Mouse (Mus musculus) gastrocnemius, postnatal 14 days (tissue): ENCODE results near the gene Gm42372. TPM values are rescaled to one million over a fixed set of nuclear protein-coding genes. Genes with fewer than 3 reads are reported as not detected.
A peak's percentile ranks its signal among the peaks of the same experiment; 100 is the strongest.

Experiments
- DNase-seq: peaks from one replicate; pipeline ENCODE4 v3.0.0; 2021; ENCODE audit warnings: mixed read lengths
- intact Hi-C: fragments of 180-260 bp; cut with DNase I; formaldehyde crosslinking; loops from one replicate; pipeline ENCODE4 v1.15.1; 2025; ENCODE audit warnings: low total_unique reads
- total RNA-seq, 2 experiments: library from RNA; stranded (reverse); gene quantifications; 2 replicates each; pipeline ENCODE4 v1.2.3; 2021

Gm42372 gene
- total RNA-seq, 2 experiments from 2014 or later = 0.04 TPM; not detected in 1

GRCm38 (mm10) chr7:17026710-17027587 is 44.1 kb downstream of the Gm42372 start:
- DNase-seq = no peak
- intact Hi-C loops = no loop called here

GRCm38 (mm10) chr7:17027588-17028343 is 44.9 kb downstream of the Gm42372 start, which contains the start of gene Ppp5c:
Ppp5c (minus strand) TSS chr7:17027924.
- intact Hi-C loops = no loop called here
- peak; percentile 95 for DNase-seq

- no peak for DNase-seq
- intact Hi-C loops = no loop called here
These were observed 46.0 kb downstream of the Gm42372 start for GRCm38 (mm10) chr7:17028923-17029322.

GRCm38 (mm10) chr7:17030239-17030638 is 47.4 kb downstream of the Gm42372 start:
- intact Hi-C loops = no loop called here
- no peak for DNase-seq

Other genes with a start within 250 kb of the Gm42372 start
- 10 to 100 TPM; 62.5 to 62.9 TPM for gene Ap2s1, start 244.7 kb upstream of the Gm42372 start, total RNA-seq
- gene Slc1a5, start 201.7 kb upstream of the Gm42372 start, total RNA-seq = 10 to 100 TPM; 25.4 to 27.0 TPM
- gene Strn4, start 167.2 kb upstream of the Gm42372 start, total RNA-seq = 10 to 100 TPM; 22.6 to 29.3 TPM
- 10 to 100 TPM; 24.2 to 25.8 TPM for gene Fkrp, start 166.4 kb upstream of the Gm42372 start, total RNA-seq
- 10 to 100 TPM in 1 of 2 experiments, 1 to 10 TPM in 1; 8.5 to 11.8 TPM for gene Prkd2, start 140.2 kb upstream of the Gm42372 start, total RNA-seq
- 1 to 10 TPM; 3.9 to 7.1 TPM for gene Dact3, start 107.8 kb upstream of the Gm42372 start, total RNA-seq
- under 1 TPM; 0.47 to 0.66 TPM for gene Gng8, start 91.3 kb upstream of the Gm42372 start, total RNA-seq
- 1 to 10 TPM; 1.6 to 2.6 TPM for gene Ptgir, start 76.6 kb upstream of the Gm42372 start, total RNA-seq
- 100 to 1,000 TPM; 247 to 276 TPM for gene Calm3, start 59.0 kb upstream of the Gm42372 start, total RNA-seq
- gene Pnmal2, start 38.4 kb upstream of the Gm42372 start, total RNA-seq = 10 to 100 TPM in 1 of 2 experiments, 1 to 10 TPM in 1; 9.2 to 11.8 TPM
- gene Pnmal1, start 23.4 kb upstream of the Gm42372 start, total RNA-seq = not detected
- 1 to 10 TPM; 5.8 to 6.5 TPM for gene Ccdc8, start 9.6 kb downstream of the Gm42372 start, total RNA-seq
- 10 to 100 TPM; 56.3 to 67.8 TPM for gene Ppp5c, start 44.8 kb downstream of the Gm42372 start, total RNA-seq
- 1 to 10 TPM; 1.6 to 6.0 TPM for gene Hif3a, start 79.3 kb downstream of the Gm42372 start, total RNA-seq
- under 1 TPM; 0.04 to 0.09 TPM for gene Psg16, start 91.0 kb downstream of the Gm42372 start, total RNA-seq
- not detected for gene Ceacam3, start 167.2 kb downstream of the Gm42372 start, total RNA-seq
- gene Psg29, start 220.4 kb downstream of the Gm42372 start, total RNA-seq = not detected